Mouse (Mus musculus): ENCODE data around the gene Slpi. TPM values are rescaled to one million over a fixed set of nuclear protein-coding genes. Genes with fewer than 3 reads are reported as not detected.

Slpi gene
- total and polyA plus RNA-seq, 3 experiments = not detected

GRCm38 (mm10) chr2:164417198-164417597 lies 28.3 kb upstream of the Slpi start:
- no peak overlapping the region for H3K27ac ChIP-seq (ENCODE audit: control insufficient read depth, low read depth, low read length)
- no peaks in the 10 kb centered on the region for H3K36me3 ChIP-seq (ENCODE audit: control insufficient read depth in 1 of 2, insufficient read depth in 2 of 2, low read length in 2 of 2)
- H3K4me1 ChIP-seq (ENCODE audit: control insufficient read depth in 1 of 2, insufficient read depth in 2 of 2, low read length in 2 of 2) = no peaks in the 10 kb centered on the region
- H3K4me3 ChIP-seq (ENCODE audit: control insufficient read depth in 1 of 2, insufficient read depth in 1 of 2, low read depth in 2 of 2, low read length in 2 of 2) = no peak overlapping the region
- no peaks in the 10 kb centered on the region for H3K9me3 ChIP-seq (replicated peaks; ENCODE audit: insufficient read depth, low read length)
- no peaks in the 10 kb centered on the region for H3K79me2 ChIP-seq (ENCODE audit: control insufficient read depth, insufficient read depth, low read length, poor library complexity)
- no peaks in the 10 kb centered on the region; a peak in 1 of 4 replicates for H3K27me3 ChIP-seq (ENCODE audit: control insufficient read depth in 1 of 2, insufficient read depth in 2 of 2, low read length in 2 of 2)
- TF ChIP-seq JUND (IDR thresholded peaks at IDR 0.05; ENCODE audit: low read depth, low read length) = no peak
- TF ChIP-seq GABPA (IDR thresholded peaks at IDR 0.05; ENCODE audit: low read depth, low read length) = no peak
- no peak for TF ChIP-seq USF1 (IDR thresholded peaks at IDR 0.05; ENCODE audit: low read depth, low read length)
- peak; percentile 99 for TF ChIP-seq ZNF384 (IDR thresholded peaks at IDR 0.05; ENCODE audit: low read depth, low read length)
- no peak for TF ChIP-seq MEF2A (IDR thresholded peaks at IDR 0.05; ENCODE audit: extremely low read depth, insufficient replicate concordance, low read depth, low read length, poor library complexity, severe bottlenecking)
- TF ChIP-seq MAFK (IDR thresholded peaks at IDR 0.05; ENCODE audit: borderline replicate concordance, low read depth, low read length) = no peak
- peak; percentile 85 for TF ChIP-seq SMC3 (IDR thresholded peaks at IDR 0.05; ENCODE audit: low read depth, low read length)
- TF ChIP-seq MAX (IDR thresholded peaks at IDR 0.05; ENCODE audit: low read length) = no peak
- no peak for TF ChIP-seq CHD2 (IDR thresholded peaks at IDR 0.05; ENCODE audit: low read length)
- TF ChIP-seq KAT2A (conservative IDR thresholded peaks at IDR 0.05; ENCODE audit: low read depth, low read length) = no peak
- peak; percentile 64 to 83 (median 70) for TF ChIP-seq CTCF (IDR thresholded peaks at IDR 0.05 in 2 of 3, conservative IDR thresholded peaks at IDR 0.05 in 1 of 3; ENCODE audit: control insufficient read depth in 1 of 3, insufficient read depth in 1 of 3, low read depth in 2 of 3, low read length in 3 of 3, poor library complexity in 1 of 3, severe bottlenecking in 1 of 3)
- peak; percentile 84 for TF ChIP-seq RAD21 (IDR thresholded peaks at IDR 0.05; ENCODE audit: low read depth, low read length)
- peak; percentile 57 for TF ChIP-seq ZC3H11A (IDR thresholded peaks at IDR 0.05; ENCODE audit: low read depth, low read length)
- DNase-seq (ENCODE audit: low read depth, low spot score) = peak; percentile 56
- no peak overlapping the region for H3K9ac ChIP-seq (ENCODE audit: control insufficient read depth, low read depth, low read length, poor library complexity, severe bottlenecking)

DNA sequence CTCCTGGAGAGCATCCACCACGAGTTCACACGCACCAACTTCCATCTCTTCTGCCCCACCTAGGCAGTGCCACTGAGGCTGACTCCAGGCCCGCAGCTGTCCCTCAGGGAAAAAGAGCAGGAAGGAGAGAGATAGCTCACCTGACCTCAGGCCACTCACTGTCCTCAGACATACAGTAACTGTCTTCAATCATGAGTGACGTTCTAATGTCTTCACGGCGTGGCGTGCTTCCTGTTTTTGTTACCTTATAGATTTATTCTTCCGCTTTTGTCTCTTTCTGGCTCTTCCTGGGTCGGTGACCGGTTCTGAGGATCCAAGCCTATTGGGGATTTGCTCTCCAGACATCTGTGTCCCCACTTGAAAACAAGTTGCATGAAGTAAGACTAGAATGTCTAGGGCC lies 25.7 kb upstream of the Slpi start:
- TF ChIP-seq POLR2AphosphoS5 (IDR thresholded peaks at IDR 0.05; ENCODE audit: borderline replicate concordance, low read depth, low read length) = no peak
- no peak for TF ChIP-seq MAZ (IDR thresholded peaks at IDR 0.05; ENCODE audit: low read depth, low read length)
- TF ChIP-seq ELF1 (IDR thresholded peaks at IDR 0.05; ENCODE audit: low read depth, low read length) = no peak
- no peak for TF ChIP-seq MAFK (IDR thresholded peaks at IDR 0.05; ENCODE audit: borderline replicate concordance, low read depth, low read length)
- TF ChIP-seq TAL1 (IDR thresholded peaks at IDR 0.05; ENCODE audit: low read length) = no peak
- no peak for TF ChIP-seq GATA1 (IDR thresholded peaks at IDR 0.05; ENCODE audit: low read depth, low read length)
- TF ChIP-seq USF1 (IDR thresholded peaks at IDR 0.05; ENCODE audit: low read depth, low read length) = no peak
- no peak for TF ChIP-seq POLR2A (IDR thresholded peaks at IDR 0.05; ENCODE audit: control insufficient read depth in 1 of 2, insufficient read depth in 1 of 2, low read depth in 1 of 2, low read length in 2 of 2, poor library complexity in 1 of 2)
- TF ChIP-seq CHD2 (IDR thresholded peaks at IDR 0.05; ENCODE audit: low read length) = no peak
- TF ChIP-seq KAT2A (conservative IDR thresholded peaks at IDR 0.05; ENCODE audit: low read depth, low read length) = no peak
- no peak for TF ChIP-seq E2F4 (IDR thresholded peaks at IDR 0.05; ENCODE audit: borderline replicate concordance, low read depth, low read length)
- TF ChIP-seq MYB (IDR thresholded peaks at IDR 0.05; ENCODE audit: low read depth, low read length) = no peak
- no peak for TF ChIP-seq MXI1 (IDR thresholded peaks at IDR 0.05; ENCODE audit: low read depth, low read length)
- TF ChIP-seq ZNF384 (IDR thresholded peaks at IDR 0.05; ENCODE audit: low read depth, low read length) = no peak
- no peak for TF ChIP-seq EP300 (IDR thresholded peaks at IDR 0.05; ENCODE audit: low read depth in 1 of 2, low read length in 2 of 2)
- TF ChIP-seq POLR2AphosphoS2 (IDR thresholded peaks at IDR 0.05; ENCODE audit: low read length) = no peak
- H3K4me1 ChIP-seq (ENCODE audit: control insufficient read depth in 1 of 2, insufficient read depth in 2 of 2, low read length in 2 of 2) = no peaks in the 10 kb centered on the region
- H3K36me3 ChIP-seq (ENCODE audit: control insufficient read depth in 1 of 2, insufficient read depth in 2 of 2, low read length in 2 of 2) = no peaks in the 10 kb centered on the region
- no peak overlapping the region for H3K27ac ChIP-seq (ENCODE audit: control insufficient read depth, low read depth, low read length)
- no peaks in the 10 kb centered on the region; a peak in 1 of 4 replicates for H3K27me3 ChIP-seq (ENCODE audit: control insufficient read depth in 1 of 2, insufficient read depth in 2 of 2, low read length in 2 of 2)
- no peaks in the 10 kb centered on the region for H3K79me2 ChIP-seq (ENCODE audit: control insufficient read depth, insufficient read depth, low read length, poor library complexity)
- H3K4me3 ChIP-seq (ENCODE audit: control insufficient read depth in 1 of 2, insufficient read depth in 1 of 2, low read depth in 2 of 2, low read length in 2 of 2) = no peak overlapping the region
- H3K9ac ChIP-seq (ENCODE audit: control insufficient read depth, low read depth, low read length, poor library complexity, severe bottlenecking) = no peak overlapping the region
- DNase-seq (ENCODE audit: low read depth, low spot score) = no peak
- H3K9me3 ChIP-seq (replicated peaks; ENCODE audit: insufficient read depth, low read length) = no peaks in the 10 kb centered on the region

Data from MEL (cell line).